Mouse (Mus musculus) G1E (cell line): ENCODE measurements around the gene Zp3. TPM values are rescaled to one million over a fixed set of nuclear protein-coding genes. Genes with fewer than 3 reads are reported as not detected.

ENCODE experiments used
- ATAC-seq: 2 replicates; pipeline ENCODE4 v1.8.0; 2016; ENCODE audit warnings: mild to moderate bottlenecking; ENCODE audit not compliant: insufficient number of reproducible peaks, poor library complexity, low FRiP score, severe bottlenecking; ENCODE audit errors: extremely low read depth
- DNase-seq: peaks from one replicate; pipeline ENCODE4 v3.0.0; 2012; ENCODE audit warnings: low spot score
- H3K27me3 ChIP-seq: 2 replicates; pipeline ENCODE4 v1.6.1; 2012; ENCODE audit warnings: mild to moderate bottlenecking, low read length, inconsistent platforms; ENCODE audit not compliant: insufficient read depth
- H3K36me3 ChIP-seq: replicated peaks from 2 replicates; pipeline ENCODE3; 2012; ENCODE audit warnings: mild to moderate bottlenecking, inconsistent platforms
- H3K4me1 ChIP-seq: 2 replicates; pipeline ENCODE4 v1.6.1; 2012; ENCODE audit warnings: low read depth, low read length, inconsistent platforms, mixed read lengths; ENCODE audit not compliant: insufficient read depth
- H3K4me3 ChIP-seq: 2 replicates; pipeline ENCODE4 v1.5.1; 2012; ENCODE audit warnings: low read depth, mild to moderate bottlenecking, inconsistent platforms, low read length, moderate library complexity, mixed read lengths
- H3K9me3 ChIP-seq: replicated peaks from 2 replicates; pipeline ENCODE4 v1.6.1; 2012; ENCODE audit warnings: inconsistent platforms
- CTCF ChIP-seq: IDR thresholded peaks from 2 replicates; pipeline ENCODE4 v1.5.1; 2012; ENCODE audit warnings: low read depth, low read length, inconsistent platforms, mixed read lengths
- GATA1 ChIP-seq: IDR thresholded peaks from 2 replicates; pipeline ENCODE4 v1.6.1; 2012; ENCODE audit warnings: borderline replicate concordance, low read length, inconsistent platforms, mixed read lengths
- GATA2 ChIP-seq: IDR thresholded peaks from 2 replicates; pipeline ENCODE4 v1.6.1; 2012; ENCODE audit warnings: low read depth, low read length, inconsistent platforms, borderline replicate concordance
- POLR2AphosphoS5 ChIP-seq: IDR thresholded peaks from 2 replicates; pipeline ENCODE4 v1.6.1; 2012; ENCODE audit warnings: low read depth, low read length, inconsistent platforms; ENCODE audit not compliant: insufficient replicate concordance
- TAL1 ChIP-seq: conservative IDR thresholded peaks from 2 replicates; pipeline ENCODE4 v1.6.1; 2012; ENCODE audit warnings: low read depth, low read length, inconsistent platforms, mixed read lengths
- polyA plus RNA-seq: library from polyadenylated mRNA; stranded (reverse); fragments of >175 nt; gene quantifications from 2 replicates; pipeline ENCODE4 v1.2.3, GENCODE M21; 2012
- total RNA-seq, 2 experiments: library from RNA; stranded (forward) in 1 of 2; stranded (reverse) in 1 of 2; fragments of 200-1000 nt in 1 of 2; fragments of >200 nt in 1 of 2; fragmentation: Nextera tagmentation in 1 of 2; gene quantifications; 2 replicates each; pipeline ENCODE4 v1.2.3; 2014 to 2017

Zp3 gene
- not detected in 2 replicates for total RNA-seq (2014; fragmentation: Nextera tagmentation)
- not detected in 2 replicates for total RNA-seq (2017)
- not detected in 2 replicates for polyA plus RNA-seq

GRCm38 (mm10) chr5:135979904-135980303 lies at the start of gene Zp3:
TSS of gene Zp3 (plus strand) at chr5:135980099.
- no peak within 1 kb of the TSS for H3K4me3 ChIP-seq
- no peaks in the 10 kb centered on the region for H3K36me3 ChIP-seq
- ATAC-seq (no peak), DNase-seq (no peak)
- H3K27me3 ChIP-seq: peaks cover 24% of the 10 kb centered on the region
- no peak for TF ChIP-seq GATA1
- TF ChIP-seq CTCF: no peak
- no peak for TF ChIP-seq POLR2AphosphoS5
- TF ChIP-seq TAL1: no peak
- no peak for TF ChIP-seq GATA2
- peaks cover 7% of the 10 kb centered on the region for H3K4me1 ChIP-seq
- no peaks in the 10 kb centered on the region for H3K9me3 ChIP-seq

- ATAC-seq (no peak), DNase-seq (no peak)
- H3K9me3 ChIP-seq: no peaks in the 10 kb centered on the region
- peaks cover 59% of the 10 kb centered on the region for H3K36me3 ChIP-seq
- no peak overlapping the region; the same call in 1 of the 2 replicates for H3K4me3 ChIP-seq
- peaks cover 66% of the 10 kb centered on the region for H3K4me1 ChIP-seq
- H3K27me3 ChIP-seq: no peaks in the 10 kb centered on the region
- TF ChIP-seq GATA1 (no peak), GATA2 (no peak), CTCF (no peak), POLR2AphosphoS5 (no peak), TAL1 (no peak)
Measured at GRCm38 (mm10) chr5:135931526-135931925, 48.4 kb upstream of the Zp3 start.

- Histone ChIP-seq H3K4me1 (peaks cover 58% of the 10 kb centered on the region), H3K9me3 (no peaks in the 10 kb centered on the region), H3K4me3 (peak overlapping the region; percentile 48; the same call in 1 of the 2 replicates), H3K27me3 (no peaks in the 10 kb centered on the region), H3K36me3 (peaks cover 51% of the 10 kb centered on the region)
- ATAC-seq: no peak
- TF ChIP-seq GATA2 (no peak), POLR2AphosphoS5 (no peak), GATA1 (no peak), TAL1 (no peak), CTCF (no peak)
- no peak for DNase-seq
Measured at GRCm38 (mm10) chr5:135932359-135932758, 47.5 kb upstream of the Zp3 start.

- peaks cover 49% of the 10 kb centered on the region for H3K4me1 ChIP-seq
- no peak for DNase-seq
- no peaks in the 10 kb centered on the region for H3K27me3 ChIP-seq
- peaks cover 41% of the 10 kb centered on the region for H3K36me3 ChIP-seq
- ATAC-seq: no peak
- peak overlapping the region; percentile 100 for H3K4me3 ChIP-seq
- TF ChIP-seq POLR2AphosphoS5 (no peak), TAL1 (no peak), GATA1 (no peak), CTCF (no peak), GATA2 (no peak)
- H3K9me3 ChIP-seq: no peaks in the 10 kb centered on the region
Measured at GRCm38 (mm10) chr5:135933222-135933899, 46.5 kb upstream of the Zp3 start.

- Histone ChIP-seq H3K4me3 (peak overlapping the region; percentile 100), H3K36me3 (peaks cover 35% of the 10 kb centered on the region), H3K4me1 (peaks cover 44% of the 10 kb centered on the region), H3K9me3 (no peaks in the 10 kb centered on the region), H3K27me3 (no peaks in the 10 kb centered on the region)
- DNase-seq (peak; percentile 72), ATAC-seq (no peak)
- no peak for TF ChIP-seq CTCF
- no peak for TF ChIP-seq GATA2
- no peak for TF ChIP-seq GATA1
- no peak for TF ChIP-seq POLR2AphosphoS5
Measured at GRCm38 (mm10) chr5:135933900-135934441, 45.9 kb upstream of the Zp3 start.

- peak; percentile 97 for ATAC-seq
- Histone ChIP-seq H3K36me3 (peaks cover 29% of the 10 kb centered on the region), H3K27me3 (no peaks in the 10 kb centered on the region), H3K4me3 (peak within 1 kb of the TSS; percentile 100), H3K4me1 (peaks cover 38% of the 10 kb centered on the region), H3K9me3 (no peaks in the 10 kb centered on the region)
- peak; percentile 88 for DNase-seq
- TF ChIP-seq CTCF (0 out of 2 replicates have a peak, but pooled peaks have one; percentile 3), POLR2AphosphoS5 (no peak), TAL1 (no peak), GATA1 (no peak)
Measured at GRCm38 (mm10) chr5:135934481-135935175, 45.3 kb upstream of the Zp3 start, which contains the start of gene Ywhag. TSS of gene Ywhag (minus strand) at chr5:135934616.
